Mouse (Mus musculus) liver, embryonic 14.5 days (tissue): ENCODE measurements around the gene Serpinc1. TPM values are rescaled to one million over a fixed set of nuclear protein-coding genes. Genes with fewer than 3 reads are reported as not detected.

Source experiments
- ATAC-seq: fragments of 200-750 bp; cut with Nextera tagmentation; 2 replicates; pipeline ENCODE4 v1.8.0; 2017; ENCODE audit warnings: moderate number of reproducible peaks, mild to moderate bottlenecking, moderate library complexity; ENCODE audit not compliant: insufficient read depth
- DNase-seq, 3 experiments: peaks; one replicate each; pipeline ENCODE4 v3.0.0-alpha.2; 2012 to 2013; ENCODE audit warnings: low read depth in 3 of 3, low spot score in 3 of 3
- H3K27ac ChIP-seq: fragments of 300-500 bp; sonication (generic); 2 replicates; pipeline ENCODE4 v1.5.1; 2014; ENCODE audit warnings: moderate library complexity, mild to moderate bottlenecking, control low read depth, inconsistent platforms
- H3K27me3 ChIP-seq: fragments of 300-500 bp; sonication (generic); 2 replicates; pipeline ENCODE4 v1.6.1; 2014; ENCODE audit warnings: mild to moderate bottlenecking, low read length, moderate library complexity; ENCODE audit not compliant: control insufficient read depth, insufficient read depth
- H3K36me3 ChIP-seq: fragments of 300-500 bp; sonication (generic); replicated peaks from 2 replicates; pipeline ENCODE4 v1.6.1; 2014; ENCODE audit warnings: low read depth; ENCODE audit not compliant: control insufficient read depth, insufficient read depth
- H3K4me1 ChIP-seq, 2 experiments: fragments of 200-500 bp in 1 of 2; fragments of 300-500 bp in 1 of 2; sonication (generic) in 1 of 2; replicated peaks; 2 replicates each; pipeline ENCODE4 v1.6.1; 2012 to 2014; ENCODE audit warnings: antibody characterized with exemption in 1 of 2, inconsistent platforms in 1 of 2, low read length in 1 of 2; ENCODE audit not compliant: control insufficient read depth in 2 of 2, insufficient read depth in 2 of 2
- H3K4me2 ChIP-seq: fragments of 300-500 bp; sonication (generic); 2 replicates; pipeline ENCODE4 v1.6.1; 2014; ENCODE audit warnings: low read depth, mild to moderate bottlenecking, control low read depth, moderate library complexity
- H3K4me3 ChIP-seq, 2 experiments: fragments of 200-500 bp in 1 of 2; fragments of 300-500 bp in 1 of 2; sonication (generic) in 1 of 2; 2 replicates each; pipeline ENCODE4 v1.5.1; 2012 to 2014; ENCODE audit warnings: low read depth in 2 of 2, low read length in 2 of 2, mild to moderate bottlenecking in 2 of 2, control low read depth in 1 of 2, inconsistent platforms in 1 of 2, moderate library complexity in 1 of 2; ENCODE audit not compliant: insufficient read depth in 1 of 2
- H3K9ac ChIP-seq: fragments of 300-500 bp; sonication (generic); replicated peaks from 2 replicates; pipeline ENCODE4 v1.6.1; 2014; ENCODE audit warnings: mild to moderate bottlenecking, control low read depth, moderate library complexity
- H3K9me3 ChIP-seq: fragments of 300-500 bp; sonication (generic); 2 replicates; pipeline ENCODE4 v1.6.1; 2016; ENCODE audit warnings: low read length, mixed read lengths; ENCODE audit not compliant: control insufficient read depth
- CTCF ChIP-seq: IDR thresholded peaks from 2 replicates; pipeline ENCODE4 v1.5.1; 2016; ENCODE audit warnings: antibody characterized with exemption, low read depth, control low read depth
- EP300 ChIP-seq: IDR thresholded peaks from 2 replicates; pipeline ENCODE4 v1.6.1; 2016; ENCODE audit warnings: antibody characterized with exemption, low read depth
- WGBS: fragments of 180-500 bp; shearing (Covaris S2); extraction: QIAGEN DNeasy Blood & Tissue Kit; methylation state at CpG from one replicate; pipeline ENCODE4 v1.1.7; 2014; ENCODE audit not compliant: insufficient replicate concordance; 5-methylcytosine and 5-hydroxymethylcytosine counted together
- polyA plus RNA-seq, 2 experiments: library from polyadenylated mRNA; depleted of rRNA in 1 of 2; stranded (reverse) in 1 of 2; unstranded in 1 of 2; fragments of >200 nt; fragmentation: Nextera tagmentation in 1 of 2; extraction: Ambion mirVana in 1 of 2; gene quantifications; 2 replicates each; pipeline versions ENCODE4 v1.2.1 to v1.2.3; 2012 to 2014

Serpinc1 gene
- polyA plus RNA-seq, 2 experiments, result 309 to 511 TPM

DNA sequence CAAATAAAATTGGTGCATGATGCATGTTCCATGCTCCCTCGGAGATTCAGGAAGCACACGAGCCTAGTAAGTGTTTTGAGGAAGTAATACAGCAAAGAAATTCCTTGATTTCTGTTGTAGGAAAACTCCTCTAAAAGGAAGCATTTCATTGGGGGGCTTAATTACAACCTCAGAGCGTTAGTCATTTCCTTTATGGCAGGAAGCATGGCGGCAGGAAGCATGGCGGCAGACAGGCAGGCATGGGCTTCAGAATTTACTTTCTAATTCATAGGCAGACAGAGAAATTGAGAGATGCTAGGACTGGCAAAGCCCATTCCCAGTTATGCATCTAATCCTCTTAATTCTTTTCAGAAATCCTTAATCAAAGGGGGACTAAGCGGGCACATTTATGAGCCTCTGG is 15.5 kb downstream of the Serpinc1 start:
- DNase-seq (no peak), ATAC-seq (no peak)
- 50% methylated on average over 6 of the region's 6 CpGs for WGBS
- Histone ChIP-seq H3K4me1 (no peaks in the 10 kb centered on the region), H3K9me3 (no peaks in the 10 kb centered on the region), H3K36me3 (no peaks in the 10 kb centered on the region), H3K4me2 (no peak overlapping the region), H3K27me3 (no peaks in the 10 kb centered on the region), H3K9ac (no peak overlapping the region), H3K27ac (no peak overlapping the region), H3K4me3 (no peak overlapping the region)
- TF ChIP-seq CTCF (no peak), EP300 (no peak)

GRCm38 (mm10) chr1:161004942-161005341 is 26.6 kb downstream of the Serpinc1 start:
- Histone ChIP-seq H3K4me2 (no peak overlapping the region), H3K4me1 (no peaks in the 10 kb centered on the region), H3K9ac (no peak overlapping the region), H3K27ac (no peak overlapping the region), H3K4me3 (no peak overlapping the region), H3K9me3 (no peaks in the 10 kb centered on the region), H3K36me3 (no peaks in the 10 kb centered on the region), H3K27me3 (no peaks in the 10 kb centered on the region)
- no peak for DNase-seq
- no peak for ATAC-seq
- TF ChIP-seq EP300, result no peak
- no peak for TF ChIP-seq CTCF
- WGBS, result 71% methylated on average over 4 of the region's 4 CpGs

- no peaks in the 10 kb centered on the region for H3K9me3 ChIP-seq
- no peaks in the 10 kb centered on the region for H3K4me1 ChIP-seq
- TF ChIP-seq EP300, result no peak
- TF ChIP-seq CTCF, result no peak
- no peak overlapping the region for H3K4me3 ChIP-seq
- H3K27me3 ChIP-seq, result no peaks in the 10 kb centered on the region
- ATAC-seq, result no peak
- no peak for DNase-seq
- no peaks in the 10 kb centered on the region for H3K36me3 ChIP-seq
- no peak overlapping the region for H3K27ac ChIP-seq
- H3K4me2 ChIP-seq, result no peak overlapping the region
- 45% methylated on average over 3 of the region's 3 CpGs for WGBS
- H3K9ac ChIP-seq, result no peak overlapping the region
Observed at GRCm38 (mm10) chr1:161005526-161005925, 27.1 kb downstream of the Serpinc1 start.

GRCm38 (mm10) chr1:161006471-161006870 is 28.1 kb downstream of the Serpinc1 start:
- no peak overlapping the region for H3K9ac ChIP-seq
- no peaks in the 10 kb centered on the region for H3K36me3 ChIP-seq
- no peaks in the 10 kb centered on the region for H3K4me1 ChIP-seq
- H3K4me2 ChIP-seq, result no peak overlapping the region
- TF ChIP-seq CTCF (no peak), EP300 (no peak)
- ATAC-seq (no peak), DNase-seq (no peak)
- WGBS, result 67% methylated on average over 5 of the region's 5 CpGs
- H3K27me3 ChIP-seq, result no peaks in the 10 kb centered on the region
- no peak overlapping the region for H3K27ac ChIP-seq
- no peak overlapping the region for H3K4me3 ChIP-seq
- H3K9me3 ChIP-seq, result no peaks in the 10 kb centered on the region

DNA sequence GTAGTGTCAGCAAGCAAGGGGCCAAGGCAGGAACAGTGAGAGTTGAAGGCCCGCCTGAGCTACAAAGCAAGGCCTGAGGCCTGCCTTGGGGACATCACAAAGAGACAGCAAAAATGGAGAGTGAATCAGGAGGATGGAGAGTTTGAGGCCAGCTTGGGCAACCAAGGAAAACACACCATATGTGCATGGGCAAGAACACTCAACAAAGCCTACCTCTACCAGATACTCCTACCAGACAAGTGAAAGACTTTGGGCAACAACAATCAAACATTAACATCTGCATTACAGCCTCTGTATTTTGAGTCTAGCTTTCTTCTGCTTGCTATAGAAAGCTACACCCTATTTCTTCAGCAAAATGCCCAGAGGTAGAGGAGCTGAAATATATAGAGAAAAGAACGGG is 29.7 kb downstream of the Serpinc1 start:
- ATAC-seq (no peak), DNase-seq (no peak)
- no peaks in the 10 kb centered on the region for H3K27me3 ChIP-seq
- H3K36me3 ChIP-seq, result no peaks in the 10 kb centered on the region
- H3K4me3 ChIP-seq, result no peak overlapping the region
- no peaks in the 10 kb centered on the region for H3K4me1 ChIP-seq
- H3K27ac ChIP-seq, result no peak overlapping the region
- no peak for TF ChIP-seq CTCF
- no peak for TF ChIP-seq EP300
- no peak overlapping the region for H3K4me2 ChIP-seq
- H3K9me3 ChIP-seq, result no peaks in the 10 kb centered on the region
- whole genome bisulfite sequencing, result 70% methylated on average over 2 of the region's 2 CpGs
- H3K9ac ChIP-seq, result no peak overlapping the region
